Mouse (Mus musculus): ENCODE data around the gene Stmn1.

The Stmn1 gene

GRCm38 (mm10) chr4:134511730-134512129 is 43.6 kb downstream of the Stmn1 start:
- no peak for DNase-seq (ENCODE audit: extremely low read depth, low read depth, low spot score)

GRCm38 (mm10) chr4:134512798-134513197 is 44.7 kb downstream of the Stmn1 start:
- no peak for DNase-seq (ENCODE audit: extremely low read depth, low read depth, low spot score)

GRCm38 (mm10) chr4:134514309-134514930 is 46.3 kb downstream of the Stmn1 start:
- no peak for DNase-seq (ENCODE audit: extremely low read depth, low read depth, low spot score)

GRCm38 (mm10) chr4:134515614-134516013 is 47.5 kb downstream of the Stmn1 start:
- no peak for DNase-seq (ENCODE audit: extremely low read depth, low read depth, low spot score)

- no peak for DNase-seq (ENCODE audit: extremely low read depth, low read depth, low spot score)
Observed at GRCm38 (mm10) chr4:134516981-134517380, 48.9 kb downstream of the Stmn1 start.

- DNase-seq (ENCODE audit: extremely low read depth, low read depth, low spot score) = no peak
Observed at GRCm38 (mm10) chr4:134517719-134518118, 49.6 kb downstream of the Stmn1 start.

GRCm38 (mm10) chr4:134518541-134518940 is 50.4 kb downstream of the Stmn1 start:
- no peak for DNase-seq (ENCODE audit: extremely low read depth, low read depth, low spot score)

GRCm38 (mm10) chr4:134519281-134519680 is 51.2 kb downstream of the Stmn1 start:
- no peak for DNase-seq (ENCODE audit: extremely low read depth, low read depth, low spot score)

Measured in fat pad, adult 2 months (tissue).